Mouse (Mus musculus) frontal cortex, postnatal 14 days (tissue): ENCODE measurements around the gene Tmem88b.
"Not testable (repeated sequence)": the region's sequence is repeated elsewhere in the genome, so short reads cannot be mapped to it uniquely, and the experiment has no call there.

ENCODE experiments used
- DNase-seq, 2 experiments: peaks; one replicate each; pipeline ENCODE4 v3.0.0; 2022; ENCODE audit warnings: low spot score in 2 of 2

Tmem88b gene

GRCm38 (mm10) chr4:155760613-155761355, 24.9 kb downstream of the Tmem88b start, which contains the start of gene Atad3a:
TSS of gene Atad3a (minus strand) at chr4:155761093.
- peak; percentile 95 to 97 for DNase-seq

DNA sequence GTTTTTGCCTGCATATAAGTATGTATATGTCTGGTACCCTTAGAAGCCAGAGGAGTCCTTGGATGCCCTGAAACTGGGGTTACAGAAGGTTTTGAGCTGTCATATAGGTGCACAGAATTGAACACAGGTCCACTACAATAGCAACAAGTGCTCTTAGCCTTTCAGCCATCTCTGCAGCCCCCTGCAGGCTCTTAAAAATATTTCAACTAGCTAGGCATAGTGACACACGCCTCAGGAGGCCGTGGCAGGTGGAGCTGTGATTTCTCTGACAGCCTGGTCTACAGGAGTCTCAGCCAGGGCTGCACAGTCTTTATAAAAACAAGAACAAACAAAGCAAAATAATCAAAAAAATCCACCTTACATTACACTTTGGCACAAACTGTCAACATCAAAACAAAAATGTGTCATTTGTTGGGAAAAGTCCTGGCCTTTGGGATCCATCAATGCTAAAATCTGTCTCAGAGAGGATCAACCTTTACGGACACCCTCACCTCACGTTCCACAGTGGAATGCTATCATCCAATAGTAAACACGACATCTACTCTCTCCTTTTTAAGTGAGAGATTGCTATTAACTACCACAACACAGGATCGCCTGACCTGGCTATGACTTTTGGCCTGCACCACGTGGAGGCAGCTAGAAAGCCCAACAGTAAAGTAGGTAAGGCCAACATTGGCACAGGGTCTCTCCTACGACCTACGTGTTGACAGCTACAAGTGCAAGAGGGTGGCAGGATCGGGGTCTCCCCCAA, 25.6 kb downstream of the Tmem88b start:
- no peak for DNase-seq

GRCm38 (mm10) chr4:155757011-155757410, 28.7 kb downstream of the Tmem88b start:
- DNase-seq: no peak

GRCm38 (mm10) chr4:155746575-155747490, 38.8 kb downstream of the Tmem88b start:
- no peak for DNase-seq

DNA sequence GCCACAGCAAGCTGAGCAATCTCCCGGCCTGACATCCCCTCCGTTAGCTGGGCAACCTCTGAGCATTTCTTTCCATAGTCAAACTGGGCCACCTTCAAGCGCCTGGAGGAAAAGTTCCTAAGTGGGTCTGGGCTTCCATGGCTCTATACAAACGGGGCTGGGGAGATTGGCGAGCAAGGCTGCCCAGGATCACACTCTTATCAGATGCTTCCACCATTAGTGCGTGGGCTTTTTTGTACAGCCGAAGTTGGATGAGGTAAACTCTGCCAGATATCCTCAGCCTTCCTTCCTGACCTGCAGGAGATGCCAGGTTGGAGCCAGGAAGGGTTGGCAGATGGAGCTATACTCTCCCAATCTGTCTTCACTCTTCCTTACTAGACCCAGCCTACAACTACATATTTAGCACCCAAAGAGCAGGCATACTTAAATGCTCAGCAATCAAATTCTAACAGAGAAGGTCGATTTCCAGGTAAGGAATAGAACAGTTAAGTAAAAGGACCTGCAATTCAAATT, 39.6 kb downstream of the Tmem88b start:
- no peak for DNase-seq

DNA sequence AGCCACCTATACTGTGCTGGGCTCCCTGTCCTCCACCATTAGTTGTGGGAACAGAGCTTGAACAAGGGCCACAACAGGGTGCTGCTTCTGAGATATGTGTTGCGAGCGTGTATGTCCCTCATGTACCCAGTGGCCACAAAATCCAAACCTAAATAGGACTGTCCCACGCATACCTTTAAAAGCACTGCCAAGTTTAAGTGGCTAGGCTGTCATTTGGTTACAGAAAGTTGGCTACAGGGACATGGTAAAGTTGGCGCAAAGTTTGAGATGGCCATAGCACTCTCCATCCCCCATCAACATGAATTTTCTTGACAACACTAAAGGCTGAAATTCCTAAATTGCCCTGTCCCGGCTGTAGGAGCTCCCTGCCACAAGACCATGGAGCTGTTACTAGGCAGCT, 40.5 kb downstream of the Tmem88b start:
- no peak for DNase-seq

DNA sequence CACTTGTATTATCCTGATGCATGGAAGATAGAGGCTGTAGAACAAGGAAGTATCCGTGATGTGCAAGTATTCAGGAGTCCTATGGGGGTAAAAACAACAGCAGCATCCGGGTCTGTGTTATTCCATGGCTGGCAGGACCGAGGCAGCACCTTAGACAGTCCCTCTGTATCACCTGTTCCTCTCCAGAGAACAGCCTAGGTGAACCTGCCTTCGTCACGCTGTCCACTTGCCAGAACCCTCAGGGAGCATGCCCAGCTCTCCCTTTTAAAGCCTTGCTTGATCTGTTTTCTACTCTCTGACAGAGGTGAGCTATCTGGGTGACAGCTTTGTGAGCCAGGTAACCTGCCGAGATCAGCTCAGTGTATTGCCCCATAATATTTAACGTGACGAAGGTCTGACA, 41.2 kb downstream of the Tmem88b start:
- no peak for DNase-seq

DNA sequence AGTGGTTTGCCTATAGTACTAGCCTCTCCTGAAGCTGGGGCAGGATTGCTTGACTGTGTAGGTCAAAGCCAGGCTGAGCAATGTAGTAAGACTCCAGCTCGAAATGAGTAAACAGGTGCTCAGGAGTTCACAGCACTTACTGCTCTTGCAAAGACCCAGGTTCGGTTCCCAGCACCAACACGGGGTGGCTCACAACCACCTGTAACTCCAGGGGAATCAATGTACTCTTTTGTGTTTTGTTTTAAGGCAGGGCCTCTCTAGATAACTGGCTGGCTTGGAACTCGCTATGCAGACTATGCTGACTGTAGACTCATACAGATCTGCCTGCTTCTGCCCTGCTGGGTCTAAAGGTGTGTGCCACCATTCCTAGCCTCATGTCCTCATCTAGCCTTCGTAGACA, 43.0 kb downstream of the Tmem88b start:
- DNase-seq: no peak

GRCm38 (mm10) chr4:155740681-155741080, 45.0 kb downstream of the Tmem88b start:
- not testable (repeated sequence) for DNase-seq

GRCm38 (mm10) chr4:155739741-155740636, 45.7 kb downstream of the Tmem88b start:
- DNase-seq: no peak

DNA sequence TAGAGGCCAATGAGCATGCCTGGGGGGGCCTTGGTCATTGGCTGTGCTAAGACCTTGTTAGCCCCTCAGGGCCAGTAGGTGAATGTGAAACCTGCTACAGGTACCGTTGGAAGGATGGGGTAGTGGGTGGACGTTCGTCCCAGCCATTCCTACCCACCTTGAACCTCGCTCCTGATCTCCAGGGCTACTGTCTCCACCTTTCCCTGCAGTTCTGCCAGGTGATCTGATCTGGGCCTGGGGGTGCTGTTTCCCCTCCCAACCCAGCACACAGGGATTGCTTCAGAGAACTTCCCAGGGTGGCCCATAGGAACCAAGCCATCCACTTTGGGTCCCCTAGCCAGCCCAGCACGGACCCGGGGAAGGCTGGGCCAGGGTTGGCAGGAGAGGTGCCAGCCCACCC, 46.5 kb downstream of the Tmem88b start:
- no peak for DNase-seq

DNA sequence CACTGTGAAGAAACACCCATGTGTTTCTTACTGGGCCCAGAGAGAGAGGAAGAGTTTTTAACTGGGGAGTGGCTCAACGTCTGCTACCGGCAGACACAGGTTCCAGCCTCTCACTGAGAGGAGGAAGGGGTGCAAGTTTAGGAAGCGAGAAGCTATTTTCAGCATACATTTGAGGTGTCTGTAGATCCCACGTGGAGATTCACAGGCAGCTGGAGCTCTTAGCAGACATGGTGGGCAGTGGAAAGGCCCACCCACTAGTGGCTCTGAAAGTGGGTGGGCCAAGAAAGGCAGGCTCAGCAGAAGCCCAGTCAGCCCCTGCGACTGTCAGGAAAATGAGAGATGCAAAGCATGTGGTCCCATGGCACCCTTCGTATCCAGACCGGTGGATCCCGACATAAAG, 47.4 kb downstream of the Tmem88b start:
- no peak for DNase-seq

DNA sequence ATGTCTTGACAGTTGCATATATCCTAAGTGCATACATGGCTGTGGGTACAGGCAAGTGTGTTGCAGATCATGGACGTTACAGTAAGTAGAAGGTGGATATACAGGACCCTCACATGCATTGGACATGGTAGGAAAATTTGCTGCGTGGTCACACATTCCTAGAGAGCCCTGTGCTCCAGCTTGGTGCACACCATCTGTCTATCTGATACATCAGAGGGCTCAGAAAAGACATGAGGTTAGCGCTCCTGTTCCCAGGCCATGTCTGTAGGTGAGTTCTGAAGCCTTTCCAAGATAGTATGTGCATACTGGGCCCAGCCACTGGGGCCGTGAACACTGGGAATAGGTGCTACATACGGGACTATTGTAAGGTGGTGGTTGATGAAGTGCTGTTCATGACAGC, 49.3 kb downstream of the Tmem88b start:
- no peak for DNase-seq

GRCm38 (mm10) chr4:155735788-155736187, 49.9 kb downstream of the Tmem88b start:
- DNase-seq: no peak

- DNase-seq: no peak
Observed at GRCm38 (mm10) chr4:155734951-155735702, 50.5 kb downstream of the Tmem88b start.

- peak; percentile 87 to 88 for DNase-seq
Observed at GRCm38 (mm10) chr4:155734350-155734941, 51.2 kb downstream of the Tmem88b start, which contains the start of gene Tmem240. TSS of gene Tmem240 (plus strand) at chr4:155734800.

DNA sequence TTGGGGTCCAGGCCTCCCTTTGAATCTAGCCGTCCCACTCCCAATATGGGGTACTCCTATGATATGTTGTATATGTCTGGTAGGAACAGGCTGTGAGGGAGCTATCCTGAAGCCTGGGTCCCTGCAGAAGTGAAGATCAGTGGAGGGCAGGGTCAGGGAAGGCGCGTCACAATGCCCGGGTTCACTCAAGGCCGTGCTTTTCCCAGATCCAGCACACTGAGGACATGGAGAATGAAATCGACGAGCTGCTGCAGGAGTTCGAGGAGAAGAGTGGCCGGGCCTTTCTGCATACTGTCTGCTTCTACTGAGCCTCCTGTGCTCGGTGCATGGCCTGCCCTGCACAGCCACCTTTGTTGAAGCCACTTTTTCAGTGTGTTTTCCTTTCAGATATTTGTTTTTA, 52.4 kb downstream of the Tmem88b start:
- DNase-seq: no peak
